Mouse (Mus musculus): ENCODE results near the gene Trim44. TPM values are rescaled to one million over a fixed set of nuclear protein-coding genes. Genes with fewer than 3 reads are reported as not detected.

Trim44 gene
- polyA plus RNA-seq, 1 experiment: 4.3 TPM

DNA sequence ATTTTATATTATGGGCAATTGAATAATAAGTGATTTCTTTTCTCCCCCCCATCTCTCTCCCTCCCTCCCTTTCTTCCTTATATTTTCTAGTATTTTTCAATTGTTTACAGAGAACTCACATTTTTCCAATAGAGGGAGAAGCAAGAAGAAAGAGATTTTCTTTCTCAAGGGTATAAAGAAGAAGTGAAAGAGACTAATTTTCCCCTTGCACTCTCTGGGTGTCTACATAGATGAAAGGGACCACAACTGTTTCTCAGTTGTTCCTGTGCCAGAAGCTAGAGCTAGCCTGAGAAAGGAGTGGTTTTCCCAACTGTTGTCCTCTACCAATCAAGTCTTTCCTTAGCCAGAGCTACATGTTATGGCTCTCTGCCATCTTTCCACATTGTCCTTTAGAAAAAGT, 34.9 kb downstream of the Trim44 start:
- DNase-seq (ENCODE audit: low read depth, low spot score): no peak

DNA sequence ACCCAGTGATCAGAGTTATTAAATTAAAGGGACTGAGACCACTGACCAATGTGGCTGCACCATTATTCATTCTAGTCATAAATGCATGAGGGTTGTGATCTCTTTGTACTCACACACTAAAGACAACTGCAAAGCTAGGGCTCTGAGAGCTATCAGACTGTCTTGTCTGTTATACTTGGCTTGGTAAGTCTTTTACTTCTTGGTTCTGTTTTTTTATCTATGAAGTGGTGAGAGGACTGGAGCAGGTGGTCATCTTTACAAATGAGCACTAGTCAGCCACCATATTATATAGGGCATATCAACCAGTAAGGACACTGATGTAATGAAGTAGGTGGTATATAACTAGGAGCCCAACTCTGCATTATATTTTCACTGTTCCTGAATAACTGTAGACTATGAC, 36.3 kb downstream of the Trim44 start:
- no peak for DNase-seq (ENCODE audit: low read depth, low spot score)

DNA sequence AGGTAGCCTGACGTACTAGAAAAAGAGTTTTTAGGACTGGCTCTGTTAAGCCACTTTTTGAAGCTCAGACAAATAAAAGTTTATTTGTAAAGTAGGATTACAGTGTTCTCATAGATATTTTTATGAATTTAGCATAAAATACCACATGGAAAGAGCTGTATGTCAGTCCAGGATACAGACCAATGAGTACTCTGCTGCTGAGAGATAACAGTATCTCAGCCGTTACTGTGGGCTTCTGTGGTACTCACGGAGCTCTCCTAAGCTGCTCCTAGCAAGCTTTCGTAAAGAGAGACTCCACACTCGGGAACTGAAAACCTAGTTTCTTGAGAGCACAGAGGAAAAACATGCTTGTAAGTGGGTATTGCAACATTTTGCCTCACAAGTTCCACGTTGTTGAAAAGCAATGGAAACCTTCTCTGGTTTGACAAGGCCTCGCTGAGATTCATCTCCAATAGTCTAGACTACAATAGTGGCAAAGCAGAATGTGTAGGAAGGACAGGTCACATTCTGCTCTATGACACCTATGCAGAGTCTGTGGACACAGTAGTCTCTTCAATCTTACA, 41.6 kb downstream of the Trim44 start:
- WGBS: 85% methylated on average over 7 of the region's 7 CpGs
- DNase-seq (ENCODE audit: low read depth, low spot score): no peak

DNA sequence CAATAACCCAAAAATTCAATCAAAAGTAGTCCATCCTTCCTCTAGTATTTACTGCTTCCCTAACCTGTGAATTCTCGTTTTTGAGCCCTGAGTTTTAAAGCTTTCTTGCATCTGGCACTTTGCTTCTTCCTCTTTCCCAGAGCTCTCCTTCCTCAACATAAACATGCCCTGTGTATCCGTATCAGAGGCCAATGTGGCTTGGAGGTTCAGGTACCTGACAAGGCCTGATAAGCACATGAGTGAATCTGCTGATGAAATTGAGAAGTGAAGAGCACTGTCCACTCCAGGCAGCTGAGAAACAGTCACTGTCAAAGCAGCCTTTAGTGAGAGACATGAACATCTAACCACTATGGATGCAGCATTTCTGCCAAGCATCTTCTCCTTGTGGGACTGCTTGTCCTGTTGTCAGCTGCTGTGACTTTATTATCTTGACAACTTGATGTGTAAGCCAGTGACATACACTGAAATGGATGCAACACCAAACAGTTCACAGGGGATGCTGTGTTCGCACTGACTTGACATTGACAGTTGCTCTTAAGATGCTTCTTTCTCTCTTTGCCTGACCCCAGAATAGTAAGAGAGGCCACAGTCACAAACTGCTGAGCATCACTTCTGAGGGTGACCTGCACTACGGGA, 42.9 kb downstream of the Trim44 start:
- WGBS: 73% methylated on average over 4 of the region's 4 CpGs
- no peak for DNase-seq (ENCODE audit: low read depth, low spot score)

DNA sequence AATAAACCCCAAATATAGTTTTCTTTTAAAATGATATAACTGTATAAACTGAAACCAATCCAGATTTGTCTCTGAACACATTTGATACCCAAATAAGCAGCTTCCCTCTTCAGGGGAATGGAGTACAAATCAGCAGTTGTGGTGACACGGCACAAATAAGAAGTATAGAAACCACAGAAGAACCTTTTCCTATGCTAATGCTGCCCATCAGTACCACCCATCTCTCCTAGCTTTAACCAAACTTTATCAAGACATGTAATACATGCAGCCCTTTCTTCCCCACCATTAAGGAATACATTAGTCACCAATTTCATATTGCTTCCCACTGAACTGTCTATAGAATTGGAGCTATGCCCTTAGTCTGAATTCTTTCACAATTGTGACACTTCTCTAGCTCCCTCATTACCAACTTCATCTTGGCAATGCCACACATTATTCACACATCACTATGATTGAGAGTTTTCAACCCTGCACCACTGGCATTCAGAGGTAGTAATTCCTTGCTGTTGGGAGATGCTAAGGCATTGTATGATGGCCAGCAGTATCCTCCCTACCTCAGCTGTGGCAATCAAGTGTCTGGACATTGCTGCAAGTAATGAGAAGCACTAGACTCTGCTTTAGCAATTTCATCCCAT, 44.6 kb downstream of the Trim44 start:
- 63% methylated on average over 1 of the region's 1 CpGs for WGBS
- no peak for DNase-seq (ENCODE audit: low read depth, low spot score)

DNA sequence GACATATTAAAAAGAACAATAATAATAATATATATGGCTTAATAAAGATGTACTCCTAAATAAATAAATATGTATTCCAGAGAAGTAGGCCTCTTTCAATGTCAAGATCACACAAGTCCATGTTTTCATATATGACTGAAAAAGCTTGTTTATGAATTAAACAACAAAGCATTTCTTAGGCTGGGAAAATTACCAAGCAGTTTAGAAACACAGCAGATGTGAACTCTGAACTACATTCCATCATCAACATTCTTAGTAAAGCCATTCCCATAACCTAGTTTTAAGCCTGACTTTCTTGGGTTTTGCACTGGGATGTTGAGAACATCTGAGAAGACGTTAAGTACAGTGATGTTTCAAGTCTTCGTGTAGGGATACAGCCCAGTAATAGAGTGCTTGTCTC, 45.4 kb downstream of the Trim44 start:
- DNase-seq (ENCODE audit: low read depth, low spot score): no peak
- WGBS: 73% methylated on average over 2 of the region's 2 CpGs

DNA sequence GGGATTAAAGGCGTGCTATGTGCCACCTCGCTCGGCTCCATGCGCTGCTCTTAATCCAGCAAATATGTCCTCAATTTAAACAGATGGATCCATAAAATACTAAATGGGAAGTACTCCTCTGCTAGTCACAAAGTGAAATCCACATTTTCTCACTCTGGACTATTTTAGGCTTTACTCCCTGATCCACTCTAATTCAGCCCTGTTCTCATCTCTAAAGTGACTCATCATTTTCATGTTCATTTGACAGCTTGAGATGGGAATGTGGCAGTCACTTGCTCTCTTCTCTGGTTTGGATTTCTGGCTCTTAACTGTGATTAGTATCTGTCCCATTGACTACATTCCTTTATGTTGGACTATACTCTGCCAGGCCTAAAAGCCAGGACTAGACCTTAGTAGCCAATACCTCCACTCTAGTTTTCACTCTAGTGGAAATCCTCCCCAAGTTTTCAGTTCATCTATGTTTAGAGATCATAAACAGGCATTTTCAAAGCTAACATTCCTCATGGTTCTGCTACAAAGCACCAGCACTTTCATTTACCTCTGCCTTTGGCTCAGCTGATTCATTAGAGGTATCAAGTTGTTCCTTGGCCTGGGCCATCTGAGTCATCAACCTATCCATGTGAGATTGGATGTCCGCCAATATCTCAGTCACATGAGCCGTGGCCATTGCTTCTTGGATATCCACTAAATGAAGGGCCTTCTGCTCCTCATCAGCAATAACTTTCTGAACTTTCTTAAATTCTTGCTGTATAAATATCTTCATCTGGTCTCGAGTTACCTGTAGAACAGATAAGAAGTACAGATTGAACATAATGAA, 50.5 kb downstream of the Trim44 start:
- WGBS: 88% methylated on average over 7 of the region's 7 CpGs
- peak; percentile 0 for DNase-seq (ENCODE audit: low read depth, low spot score)

DNA sequence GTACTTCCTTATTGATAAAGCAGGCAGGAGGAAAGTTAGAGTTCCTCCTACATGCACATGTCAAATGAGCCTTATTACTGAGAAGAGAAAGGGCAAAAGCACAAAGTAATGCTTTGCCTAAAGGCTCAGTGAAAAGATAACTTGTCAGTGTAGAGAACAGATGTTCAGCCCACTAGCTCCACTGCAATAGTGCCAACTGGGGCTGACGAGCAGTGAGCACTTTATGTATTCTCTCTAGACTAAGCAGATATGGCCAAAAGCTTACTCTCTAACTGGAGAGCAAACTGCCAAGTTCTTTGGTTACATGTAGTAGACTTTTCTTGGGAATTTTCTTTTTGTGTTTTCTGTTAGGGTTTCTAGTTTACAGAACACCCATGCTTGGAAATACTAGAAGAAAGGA, 53.6 kb downstream of the Trim44 start:
- 79% methylated on average over 1 of the region's 1 CpGs for WGBS
- no peak for DNase-seq (ENCODE audit: low read depth, low spot score)

DNA sequence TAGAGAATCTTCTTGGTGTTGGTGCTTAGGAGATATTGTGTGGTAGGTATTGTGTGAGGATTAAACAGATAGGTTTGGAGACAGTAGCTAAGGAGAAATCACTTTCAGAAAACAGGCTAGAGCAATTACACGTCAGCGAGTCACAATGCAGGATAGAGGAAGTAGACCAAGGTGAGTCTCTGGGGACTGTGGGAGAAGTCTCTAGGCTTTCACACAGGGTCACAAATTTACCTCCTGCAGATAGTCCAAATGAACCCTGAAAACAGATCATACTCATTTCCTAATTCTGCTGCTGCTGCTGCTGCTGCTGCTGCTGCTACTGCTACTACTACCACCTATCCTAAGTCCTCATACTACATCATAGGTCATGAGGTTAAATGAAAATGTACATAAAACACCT, 66.2 kb downstream of the Trim44 start:
- DNase-seq (ENCODE audit: low read depth, low spot score): no peak
- 86% methylated on average over 2 of the region's 2 CpGs for WGBS

DNA sequence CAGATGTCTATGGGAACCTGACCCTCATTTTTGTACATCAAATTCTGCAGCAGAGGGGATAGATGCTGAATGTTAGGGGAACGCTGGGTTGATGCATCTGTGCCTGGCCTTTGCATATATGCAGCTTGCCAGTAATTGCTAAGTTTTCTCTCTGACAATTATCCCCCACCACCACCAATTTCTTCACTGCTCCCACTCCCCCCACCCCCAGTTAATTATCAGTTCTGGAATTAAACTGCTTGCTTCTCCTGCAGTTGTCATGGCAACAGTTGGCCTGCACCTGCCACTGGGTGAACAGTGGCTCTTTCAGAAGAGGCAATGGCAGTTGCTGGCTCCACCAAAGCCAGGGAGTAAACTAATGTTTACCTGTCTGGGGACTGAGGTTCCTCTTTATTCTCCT, 70.8 kb downstream of the Trim44 start:
- no peak for DNase-seq (ENCODE audit: low read depth, low spot score)
- WGBS: 97% methylated on average over 1 of the region's 1 CpGs

DNA sequence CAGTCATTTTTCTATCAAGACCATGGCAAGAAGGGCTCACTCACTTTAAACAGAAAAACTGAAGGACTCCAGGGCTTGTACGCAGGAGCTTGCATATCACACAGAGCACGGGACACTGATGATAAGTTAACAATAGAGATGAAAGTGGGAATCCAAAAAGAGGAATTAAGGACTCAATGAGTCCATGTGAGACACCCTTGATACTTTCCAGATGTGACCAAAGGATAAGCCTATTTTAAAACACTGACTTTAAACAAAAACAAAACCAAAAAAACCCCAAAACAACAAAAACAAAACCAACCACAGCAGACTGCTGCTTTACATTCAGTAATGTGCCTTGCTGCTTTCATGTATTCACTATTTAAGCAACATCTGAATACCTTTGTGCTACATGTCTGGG, 75.7 kb downstream of the Trim44 start:
- 91% methylated on average over 2 of the region's 2 CpGs for whole genome bisulfite sequencing
- no peak for DNase-seq (ENCODE audit: low read depth, low spot score)

DNA sequence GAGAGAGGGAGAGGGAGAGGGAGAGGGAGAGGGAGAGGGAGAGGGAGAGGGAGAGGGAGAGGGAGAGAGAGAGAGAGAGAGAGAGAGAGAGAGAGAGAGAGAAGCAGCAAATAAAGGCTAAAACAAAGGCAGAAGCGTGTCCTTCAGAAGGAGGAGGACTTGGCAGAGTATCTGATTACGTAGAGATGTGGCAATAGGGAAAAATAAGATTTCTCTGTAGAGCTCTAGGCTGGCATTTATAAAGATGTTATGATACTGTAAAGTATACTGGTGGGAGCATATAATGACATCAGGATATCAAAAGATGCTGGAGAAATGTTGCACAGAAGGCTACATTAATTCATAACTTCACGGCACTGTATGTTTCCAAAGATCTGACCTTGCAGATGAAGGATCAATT, 76.5 kb downstream of the Trim44 start:
- 89% methylated on average over 3 of the region's 3 CpGs for WGBS
- no peak for DNase-seq (ENCODE audit: low read depth, low spot score)

DNA sequence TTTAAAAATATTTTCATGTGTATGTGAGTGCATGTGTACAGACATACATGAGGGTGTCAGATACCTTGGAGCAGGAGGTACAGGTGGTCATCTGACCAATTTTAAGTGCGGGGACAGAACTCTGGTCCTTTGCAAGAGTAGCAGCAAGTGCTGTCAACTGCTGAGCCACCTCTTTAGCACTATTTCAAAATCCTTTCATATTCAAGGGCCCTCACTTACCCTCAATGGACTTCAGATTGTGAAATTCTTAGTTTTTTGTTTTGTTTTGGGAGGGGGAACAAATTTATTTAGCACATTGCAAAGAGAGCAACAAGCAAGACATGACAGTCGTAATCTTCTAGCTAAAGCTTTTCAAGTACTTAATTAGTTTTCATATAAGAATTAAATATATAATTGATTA, 81.7 kb downstream of the Trim44 start:
- 98% methylated on average over 2 of the region's 2 CpGs for WGBS
- no peak for DNase-seq (ENCODE audit: low read depth, low spot score)

DNA sequence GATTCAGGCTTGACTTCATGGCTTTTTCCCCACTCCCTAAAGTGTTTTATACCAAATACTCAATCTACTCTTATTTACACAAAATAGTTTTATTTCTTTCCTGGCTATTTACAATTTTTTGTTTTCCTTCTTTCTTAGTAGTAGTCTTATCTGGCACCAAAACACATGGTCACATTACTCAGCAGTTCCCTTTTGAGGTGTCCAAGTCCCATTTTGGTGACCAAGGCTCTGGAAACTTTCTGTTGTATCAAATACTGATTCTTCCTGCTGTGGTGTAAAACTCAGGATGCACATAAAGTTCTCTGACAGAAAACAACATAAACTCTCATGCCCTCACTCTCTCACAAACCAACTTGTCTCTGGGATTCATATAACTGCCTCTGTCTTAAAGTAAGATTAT, 83.3 kb downstream of the Trim44 start:
- no peak for DNase-seq (ENCODE audit: low read depth, low spot score)

DNA sequence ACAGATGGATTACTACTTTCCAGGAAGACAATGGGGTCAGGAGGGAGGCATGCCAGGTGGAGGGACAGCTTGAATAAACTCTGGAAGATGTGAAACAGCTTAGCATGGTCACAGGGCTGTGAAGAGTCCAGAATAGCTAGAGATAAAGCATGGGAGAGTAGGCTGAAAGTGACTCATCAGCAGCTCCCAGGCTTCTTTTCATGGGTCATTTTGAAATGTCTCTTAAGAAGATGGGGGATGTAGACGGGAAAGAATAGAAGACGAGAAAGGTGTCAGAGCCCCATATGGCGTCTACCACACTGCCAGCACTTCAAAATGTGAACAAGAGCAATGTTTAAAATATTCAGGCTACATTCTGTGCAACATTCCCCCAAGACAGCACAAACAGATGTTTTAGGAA, 91.1 kb downstream of the Trim44 start:
- DNase-seq (ENCODE audit: low read depth, low spot score): no peak
- WGBS: 81% methylated on average over 3 of the region's 3 CpGs

DNA sequence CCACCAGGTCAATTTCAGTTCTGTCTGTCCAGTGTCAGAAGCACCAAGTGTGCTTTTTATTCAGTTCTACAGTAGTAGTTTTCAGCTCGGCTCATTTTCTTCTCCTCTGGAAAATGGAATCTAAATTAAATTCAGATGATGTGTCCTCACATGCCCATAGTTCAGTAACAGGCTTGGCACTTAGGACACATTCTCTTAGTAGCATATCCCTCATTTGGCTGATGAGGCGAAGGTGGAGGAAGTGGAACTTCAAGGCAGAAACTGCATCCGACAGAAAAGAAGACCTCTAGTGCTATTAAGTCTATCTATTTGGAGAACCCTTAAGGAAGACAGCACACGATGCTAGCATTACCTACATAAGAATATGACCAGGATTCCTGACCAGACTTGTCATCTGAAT, 92.5 kb downstream of the Trim44 start:
- WGBS: 86% methylated on average over 4 of the region's 4 CpGs
- DNase-seq (ENCODE audit: low read depth, low spot score): no peak

DNA sequence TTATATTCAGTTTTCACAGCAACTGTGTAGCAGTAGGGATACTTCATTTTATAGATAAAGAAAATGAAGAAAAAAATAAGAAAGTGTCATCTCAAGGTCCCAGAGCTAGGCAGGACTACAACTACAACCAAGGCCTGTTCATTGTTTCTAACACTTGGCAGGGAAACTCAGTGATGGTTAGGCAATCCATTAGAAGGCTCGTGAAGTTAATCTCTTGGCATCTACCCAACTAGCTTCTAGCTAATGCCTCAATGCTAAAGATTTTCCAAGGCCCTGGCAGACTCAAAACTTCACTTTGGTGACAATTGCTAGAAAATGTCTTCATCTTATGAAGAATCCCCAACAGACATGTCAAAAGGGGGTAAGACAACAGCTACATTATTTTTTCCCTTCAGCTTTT, 93.0 kb downstream of the Trim44 start:
- no peak for DNase-seq (ENCODE audit: low read depth, low spot score)

DNA sequence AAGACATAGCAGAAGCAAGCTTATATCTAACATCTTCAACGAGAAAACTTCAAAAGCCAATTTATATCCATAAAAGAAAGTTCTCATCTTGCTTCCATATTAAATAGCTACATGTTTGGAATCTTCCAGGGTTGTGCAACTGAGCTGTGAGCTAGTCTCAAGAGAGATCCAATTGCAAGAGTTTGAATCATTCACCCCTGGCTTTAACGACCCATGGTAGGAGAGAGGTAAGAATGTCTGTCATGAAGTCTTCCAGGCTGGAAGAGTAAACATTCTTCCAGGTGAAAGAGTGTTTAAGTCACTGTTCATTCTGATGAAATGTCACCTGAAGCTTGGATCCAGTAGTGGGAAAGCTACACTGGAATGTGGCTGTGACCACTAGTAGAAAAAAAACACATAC, 93.6 kb downstream of the Trim44 start:
- 62% methylated on average over 2 of the region's 2 CpGs for WGBS
- DNase-seq (ENCODE audit: low read depth, low spot score): no peak

More for the DNA sequence above, 93.0 kb downstream of the Trim44 start:
- WGBS: 27% methylated on average over 1 of the region's 1 CpGs

DNA sequence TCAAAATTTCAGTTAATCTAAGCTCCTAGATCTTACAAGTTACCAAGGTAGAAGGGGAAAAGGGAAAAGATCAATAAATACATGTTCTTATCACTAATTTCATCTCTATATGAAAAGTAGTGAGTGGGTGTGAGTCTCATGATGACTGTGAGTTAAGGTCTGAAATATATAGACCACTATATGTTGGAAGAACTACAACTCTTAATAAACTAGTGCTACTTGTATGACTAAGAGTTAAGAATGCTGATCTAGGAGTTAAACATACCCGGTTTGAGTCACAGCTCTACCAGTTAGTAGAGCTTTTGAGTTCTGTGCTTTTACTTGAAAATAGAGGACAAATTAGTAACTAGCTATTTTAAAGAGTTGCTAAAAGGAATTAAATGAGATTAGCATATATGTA, 94.7 kb downstream of the Trim44 start:
- DNase-seq (ENCODE audit: low read depth, low spot score): no peak
- 93% methylated on average over 1 of the region's 1 CpGs for WGBS

DNA sequence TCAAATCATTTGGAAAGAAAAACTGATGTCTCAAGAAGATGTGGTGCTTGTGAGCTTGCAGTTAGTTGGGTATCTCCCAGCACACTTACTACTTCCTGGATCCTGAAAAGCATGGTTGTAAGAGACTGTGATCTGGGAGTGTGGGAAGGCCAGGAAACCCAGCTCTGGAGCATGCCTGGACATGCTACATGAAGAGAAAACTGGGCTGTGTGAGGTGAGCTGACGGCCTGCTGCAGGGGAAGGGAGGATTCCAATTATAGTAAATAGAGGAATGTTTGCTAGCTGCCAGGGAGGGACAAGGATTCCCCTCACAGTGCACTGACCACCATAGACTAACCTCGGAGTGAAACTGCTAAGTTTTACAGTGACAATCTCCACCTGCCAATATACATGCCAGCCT, 104.4 kb downstream of the Trim44 start:
- no peak for DNase-seq (ENCODE audit: low read depth, low spot score)
- 59% methylated on average over 2 of the region's 2 CpGs for WGBS

DNA sequence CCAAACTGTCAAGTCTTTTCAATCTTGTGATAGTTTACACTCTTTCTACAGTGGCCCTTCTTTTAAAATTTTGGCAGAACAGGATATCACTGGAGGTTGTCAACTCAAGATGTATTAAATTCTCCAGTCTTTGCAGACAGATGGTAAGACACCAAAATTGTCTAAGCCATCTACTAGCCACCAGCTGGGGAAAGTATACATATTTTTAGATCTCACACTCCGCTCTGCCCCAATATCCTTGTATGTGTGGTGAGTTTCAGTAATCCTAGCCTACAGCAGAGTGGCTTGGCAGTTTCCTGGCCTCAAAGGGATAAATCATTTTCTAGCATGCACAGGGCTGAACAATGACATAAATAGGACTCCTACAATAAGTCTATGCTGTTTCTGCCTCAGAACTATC, 105.1 kb downstream of the Trim44 start:
- WGBS: 93% methylated on average over 1 of the region's 1 CpGs

More for the DNA sequence above, 105.1 kb downstream of the Trim44 start:
- DNase-seq (ENCODE audit: low read depth, low spot score): no peak

Measured in large intestine, adult 2 months (tissue).